Mouse (Mus musculus): ENCODE measurements around the gene Napb. TPM values are rescaled to one million over a fixed set of nuclear protein-coding genes. Genes with fewer than 3 reads are reported as not detected.
"Not testable (repeated sequence)": the region's sequence is repeated elsewhere in the genome, so short reads cannot be mapped to it uniquely, and the experiment has no call there.

The Napb gene
- total RNA-seq (2021), result 1 to 10 TPM; 2.5 to 2.6 TPM

DNA sequence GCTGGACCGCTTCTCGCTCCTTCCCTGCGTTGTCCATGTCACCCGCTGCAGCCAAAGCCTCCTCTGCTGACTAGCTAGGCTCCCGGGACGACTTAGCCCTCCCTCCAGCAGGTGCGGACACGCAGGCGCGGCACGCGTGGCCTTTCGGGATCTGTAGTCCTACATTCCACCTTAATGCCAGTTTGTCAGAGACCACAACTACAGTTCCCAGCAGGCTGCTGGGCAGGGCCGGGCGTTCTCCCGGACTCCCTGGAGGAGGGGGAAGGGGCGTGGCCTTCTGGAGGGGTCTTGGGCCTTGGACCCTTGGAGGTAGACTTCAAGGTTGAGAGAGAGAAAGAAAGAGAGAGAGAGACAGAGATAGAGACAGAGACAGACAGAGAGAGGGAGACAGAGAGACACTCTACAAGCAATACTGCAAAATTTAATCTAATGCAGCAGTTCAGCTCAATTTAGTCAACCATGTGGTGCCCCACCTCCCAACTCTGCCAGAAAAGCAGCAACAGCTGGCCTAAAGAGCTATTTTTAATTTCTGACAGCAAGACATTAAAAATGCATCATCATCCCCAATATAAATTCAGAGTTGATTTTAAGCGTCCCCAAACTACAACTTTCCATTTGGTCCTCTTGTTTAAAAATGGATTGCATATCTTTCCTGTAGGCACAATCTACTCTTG is at the start of gene Napb:
TSS of gene Napb (minus strand) at position 141 of the 674 bp plus-strand sequence.
- DNase-seq, result peak; percentile 92

DNA sequence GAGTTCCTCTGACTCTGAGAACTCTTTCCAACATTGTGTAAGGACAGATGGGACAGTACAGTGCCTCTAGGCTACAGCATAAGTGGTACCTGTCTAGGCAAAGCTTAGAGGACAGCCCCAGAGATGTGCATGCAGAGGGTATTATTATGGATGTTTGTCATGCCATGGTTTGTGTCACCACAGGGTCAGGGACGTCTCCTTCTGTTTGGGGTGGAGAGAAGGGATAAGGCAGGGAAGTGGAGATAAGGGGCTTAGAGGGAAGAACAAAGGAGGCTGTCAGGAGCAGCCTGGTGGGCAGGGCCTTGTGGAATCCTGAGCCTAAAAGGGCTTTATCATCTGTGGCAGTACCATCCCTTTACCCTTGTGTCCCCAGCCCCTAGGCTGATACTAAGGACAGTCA is 49.4 kb upstream of the Napb start, which contains the start of gene 8030411F24Rik:
TSS of gene 8030411F24Rik (plus strand) at position 301 of the 400 bp plus-strand sequence.
- DNase-seq, result no peak

DNA sequence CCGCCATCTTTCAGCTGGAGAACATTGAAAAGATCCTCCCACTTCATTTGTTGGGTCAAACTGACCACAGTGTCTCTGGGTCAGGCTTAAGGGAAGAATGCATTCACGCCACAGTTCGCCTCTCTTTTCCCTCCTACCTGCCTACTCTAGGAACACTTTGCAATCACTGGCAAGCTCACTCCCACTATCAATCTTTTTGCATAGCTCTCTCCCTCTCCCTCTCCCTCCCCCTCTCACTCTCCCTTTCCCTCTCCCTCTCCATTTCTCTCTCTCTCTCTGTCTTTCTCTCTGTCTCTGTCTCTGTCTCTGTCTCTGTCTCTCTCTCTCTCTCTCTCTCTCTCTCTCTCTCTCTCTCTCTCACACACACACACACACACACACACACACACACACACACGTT is 39.1 kb upstream of the Napb start, which contains the start of gene Cst11:
TSS of gene Cst11 (minus strand) at position 101 of the 400 bp plus-strand sequence.
- not testable (repeated sequence) for DNase-seq

DNA sequence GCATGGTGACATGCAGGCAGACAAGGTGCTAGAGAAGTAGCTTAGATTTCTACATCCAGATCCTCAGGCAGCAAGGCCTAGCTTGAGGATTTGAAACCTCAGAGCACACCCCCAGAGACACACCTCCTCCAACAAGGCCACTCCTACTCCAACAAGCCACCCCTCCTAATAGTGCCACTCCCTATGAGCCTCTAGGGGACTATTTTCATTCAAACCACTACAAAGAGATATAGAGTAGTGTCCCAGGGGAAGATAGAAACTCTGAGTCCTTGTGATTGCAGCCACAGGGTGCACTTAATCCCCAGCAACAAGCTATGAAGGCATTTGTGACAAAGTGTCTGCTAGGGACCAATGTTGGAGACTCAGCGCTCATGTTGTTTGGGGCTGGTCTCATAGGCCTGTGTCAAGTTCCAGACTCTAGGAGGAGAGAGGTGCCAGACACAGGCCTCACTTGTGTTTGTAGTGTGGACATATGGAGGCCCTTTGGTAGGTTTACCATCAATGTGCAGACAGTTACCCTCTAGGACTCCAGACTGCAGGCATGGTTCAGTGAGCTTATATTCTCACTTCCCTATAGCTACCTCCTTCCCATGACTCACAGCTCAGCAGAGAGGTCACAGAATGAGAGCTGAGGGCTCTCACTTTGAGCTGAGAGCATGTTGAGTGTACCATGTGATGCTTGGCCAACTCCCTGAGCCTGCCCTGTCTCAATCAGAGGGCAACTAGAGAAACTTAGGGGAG is 31.6 kb upstream of the Napb start:
- no peak for DNase-seq

DNA sequence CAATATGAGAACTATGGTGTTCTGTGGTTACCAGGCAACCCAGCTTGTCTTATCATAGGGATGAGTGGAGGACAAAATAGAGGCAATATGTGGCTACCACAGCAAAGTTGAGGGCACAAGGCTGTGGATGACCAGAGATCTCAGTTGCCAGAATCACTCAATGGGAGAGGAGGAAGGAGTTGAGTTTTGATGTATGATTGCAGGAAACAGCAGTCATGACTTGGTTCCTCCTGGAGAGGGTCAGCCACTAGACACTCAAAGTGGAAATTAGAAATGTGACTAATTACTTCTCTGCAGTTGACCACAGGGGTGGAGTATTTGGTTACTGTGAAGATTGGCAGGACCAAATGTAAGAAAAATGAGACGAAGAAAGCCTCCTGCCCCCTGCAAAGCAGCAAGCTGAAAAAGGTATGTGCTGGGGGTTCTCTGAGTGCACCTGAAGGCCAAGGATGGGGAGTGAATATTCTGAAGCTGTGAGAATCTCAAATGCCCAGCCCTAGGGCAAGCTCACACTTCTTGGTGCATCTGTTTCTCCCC is 22.1 kb upstream of the Napb start:
- no peak for DNase-seq

DNA sequence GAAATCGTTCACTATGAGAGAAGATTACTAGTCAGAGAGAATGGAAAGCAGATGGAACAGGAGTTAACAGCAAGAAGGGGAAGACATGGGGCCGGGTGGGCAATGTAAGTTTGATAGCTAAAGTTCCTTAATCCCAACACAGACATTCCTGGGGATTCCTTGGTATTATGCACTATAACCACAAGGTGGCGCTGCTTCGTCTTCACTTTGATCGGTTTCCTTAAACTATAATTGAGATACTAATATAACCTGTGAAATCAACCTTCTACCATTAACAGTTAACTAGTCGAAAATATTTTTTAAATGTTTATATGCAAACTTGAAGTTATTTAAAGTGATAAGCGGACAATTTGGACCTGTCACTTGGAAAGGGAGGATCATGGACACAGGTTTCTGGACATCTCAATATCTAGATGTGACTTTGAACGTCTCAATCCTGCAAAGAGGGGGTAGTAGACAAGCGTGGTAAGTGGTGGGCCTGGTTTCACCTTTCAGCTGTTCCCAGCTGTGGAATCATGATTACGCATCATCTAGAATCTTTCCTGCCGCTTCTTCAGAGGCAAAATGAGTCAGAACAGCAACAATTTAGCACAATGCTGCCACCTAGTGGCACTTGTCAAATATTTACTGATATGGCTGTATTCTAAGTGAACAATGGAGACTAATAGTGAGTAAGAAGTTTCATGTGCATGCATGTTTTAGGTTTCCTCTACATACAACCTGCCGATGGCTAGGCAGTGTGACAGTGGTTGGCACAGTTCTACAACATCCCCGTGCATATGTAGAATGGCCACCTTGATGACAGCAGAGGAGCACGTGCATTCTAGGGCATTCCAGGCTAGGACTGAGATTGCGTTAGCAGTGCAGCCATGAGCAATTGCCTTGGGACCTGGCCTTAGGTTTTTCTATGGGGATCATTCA is 19.9 kb upstream of the Napb start:
- peak; percentile 75 for DNase-seq

DNA sequence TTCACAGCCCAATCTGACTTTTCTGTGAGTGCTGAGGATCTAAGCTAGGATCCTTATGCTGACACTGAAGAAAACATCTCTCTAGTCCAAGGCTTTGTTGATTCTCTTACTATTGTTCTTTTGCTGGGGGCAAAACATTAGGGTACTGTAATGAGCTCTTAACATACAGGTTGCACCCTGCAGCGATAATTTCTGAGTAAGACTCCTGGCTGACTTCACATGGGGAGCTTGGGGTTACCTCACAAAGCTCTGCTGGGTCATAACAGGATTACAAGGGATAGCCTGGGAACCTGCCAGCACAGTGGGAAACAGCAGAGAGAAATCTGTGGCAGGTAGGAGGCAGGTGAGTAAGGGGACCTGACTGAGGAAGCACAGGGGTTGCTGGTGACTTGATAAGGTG is 17.8 kb upstream of the Napb start, which contains the start of gene Cstl1:
TSS of gene Cstl1 (plus strand) at position 301 of the 400 bp plus-strand sequence.
- DNase-seq, result no peak

DNA sequence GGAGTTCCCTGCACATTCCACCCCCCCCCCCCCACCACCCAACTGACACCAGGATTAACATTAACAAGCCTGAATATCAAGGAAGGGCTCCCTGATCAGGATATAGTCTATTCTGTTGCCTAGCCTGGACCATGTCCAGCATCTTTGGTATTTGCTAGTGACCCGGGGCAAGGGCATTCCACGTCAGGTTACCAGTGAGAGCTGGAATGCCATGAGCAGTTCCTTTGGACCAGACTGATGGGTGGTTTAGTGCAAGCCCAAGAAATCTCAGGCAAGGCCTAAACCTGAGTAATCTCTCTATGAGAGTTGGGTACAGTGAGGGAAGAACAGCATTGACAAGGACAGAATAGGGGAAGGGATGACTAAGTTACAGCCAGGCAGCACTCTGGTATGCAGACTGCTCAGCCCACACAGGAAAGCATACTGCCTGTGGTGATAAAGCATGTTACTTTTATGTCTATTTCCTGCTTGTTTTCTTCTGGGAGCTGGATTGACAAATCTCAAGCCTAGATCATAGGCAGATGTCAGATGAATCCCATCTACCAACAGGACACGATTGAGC is 11.7 kb upstream of the Napb start:
- DNase-seq, result no peak

DNA sequence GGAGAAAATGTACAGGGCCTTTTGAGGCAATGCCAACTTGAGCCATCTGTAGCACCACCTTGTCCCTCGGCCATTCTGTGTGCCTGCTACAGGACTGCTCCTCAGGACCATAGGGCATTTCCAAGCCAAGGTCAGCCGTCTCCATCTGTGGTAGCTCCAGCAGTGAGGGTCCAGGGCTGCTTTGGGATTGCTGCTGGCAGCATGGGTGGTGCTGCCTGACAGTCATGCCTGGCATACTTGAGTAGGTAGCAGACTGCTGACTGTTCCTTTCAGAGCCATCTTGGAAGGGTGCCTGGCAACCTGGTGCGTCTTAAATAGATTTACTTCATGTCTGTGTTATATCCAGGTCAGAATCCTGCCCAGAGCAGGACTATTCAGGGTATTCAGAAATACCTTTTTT is 10.7 kb upstream of the Napb start:
- DNase-seq, result no peak

DNA sequence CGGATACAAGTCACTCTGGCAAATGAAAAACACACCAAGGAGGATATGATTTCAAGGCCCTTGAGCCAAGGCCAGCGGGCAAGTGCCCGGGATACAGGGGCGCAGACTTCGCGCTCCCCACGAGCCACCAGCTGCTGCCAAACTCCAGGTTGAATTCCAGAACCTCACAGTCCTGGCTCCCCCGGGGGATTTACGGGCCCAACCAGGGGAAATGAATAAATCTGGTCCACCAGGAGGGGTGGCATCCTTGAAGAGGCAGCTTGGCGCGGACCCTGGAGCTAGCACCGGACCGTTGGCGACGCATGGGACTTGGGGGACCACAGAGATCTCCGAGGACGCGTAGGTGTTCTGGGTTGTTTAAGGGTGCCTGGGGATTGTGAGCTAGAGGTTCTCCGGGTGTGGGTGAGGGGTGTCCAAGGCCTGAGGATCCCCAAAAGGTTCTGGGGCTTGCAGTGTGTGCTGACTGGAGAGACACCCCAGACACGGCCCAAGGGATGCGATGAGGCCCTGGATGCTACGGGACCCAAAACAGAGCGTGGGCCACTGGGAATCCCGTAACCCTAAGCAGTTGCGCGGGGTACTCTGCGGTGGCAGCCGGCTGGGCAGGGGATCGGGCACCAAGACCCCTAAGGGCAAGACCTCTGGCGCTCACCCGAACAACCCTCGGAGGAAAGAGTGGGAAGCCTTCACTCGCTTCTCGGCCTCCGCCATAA is 497 bp downstream of the Napb start:
- peak; percentile 14 for DNase-seq

DNA sequence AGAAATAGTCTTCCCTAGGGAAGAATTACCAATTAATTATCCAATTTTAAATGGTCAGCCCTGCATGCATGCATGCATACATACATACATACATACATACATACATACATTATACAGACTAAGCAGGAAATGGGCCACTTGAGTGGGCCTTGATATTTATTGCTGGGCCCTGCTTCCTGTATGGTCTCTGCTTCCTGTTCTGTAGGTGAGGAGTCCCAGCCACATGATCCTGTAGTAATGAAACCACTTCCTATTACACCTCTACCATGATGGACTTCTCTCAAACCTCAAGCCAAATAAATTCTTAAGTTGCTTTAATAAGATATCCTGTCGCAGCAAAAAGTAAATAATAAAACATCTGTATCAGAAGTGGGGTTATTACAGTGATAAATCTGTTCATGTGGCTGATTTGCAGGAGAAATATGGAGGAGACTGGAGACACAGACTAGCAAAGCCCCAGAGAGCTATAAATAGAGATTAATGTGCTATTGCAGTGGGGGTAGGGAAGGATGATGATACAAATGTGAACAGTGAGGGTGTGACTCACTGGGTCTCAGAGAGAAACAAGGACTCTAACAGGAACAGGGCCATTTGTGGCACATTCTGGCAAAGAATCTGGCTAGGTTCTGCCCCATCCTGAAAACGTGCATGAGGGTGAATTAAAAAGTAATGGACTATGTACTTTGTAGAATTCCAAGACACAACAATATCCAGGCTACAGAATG is 12.8 kb downstream of the Napb start:
- no peak for DNase-seq

DNA sequence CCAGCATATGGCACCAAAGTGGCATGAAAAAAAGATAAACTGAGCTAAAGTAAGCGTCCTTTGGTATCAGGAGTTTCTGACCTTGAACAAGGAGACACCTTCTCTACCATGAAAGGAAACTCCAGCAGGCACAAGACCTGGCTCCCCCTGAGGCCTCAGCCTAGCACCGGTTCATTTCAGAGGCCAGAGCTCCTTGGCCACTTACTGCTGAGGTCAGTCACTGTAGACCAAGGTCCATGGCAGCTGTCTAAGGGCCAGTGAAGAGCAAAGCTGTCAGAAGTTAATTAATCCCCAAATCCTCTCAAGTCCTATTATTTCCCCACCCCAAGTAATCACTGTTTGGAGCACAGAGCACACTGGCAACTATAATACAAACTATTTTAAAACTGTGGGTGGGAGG is 15.2 kb downstream of the Napb start:
- DNase-seq, result no peak

DNA sequence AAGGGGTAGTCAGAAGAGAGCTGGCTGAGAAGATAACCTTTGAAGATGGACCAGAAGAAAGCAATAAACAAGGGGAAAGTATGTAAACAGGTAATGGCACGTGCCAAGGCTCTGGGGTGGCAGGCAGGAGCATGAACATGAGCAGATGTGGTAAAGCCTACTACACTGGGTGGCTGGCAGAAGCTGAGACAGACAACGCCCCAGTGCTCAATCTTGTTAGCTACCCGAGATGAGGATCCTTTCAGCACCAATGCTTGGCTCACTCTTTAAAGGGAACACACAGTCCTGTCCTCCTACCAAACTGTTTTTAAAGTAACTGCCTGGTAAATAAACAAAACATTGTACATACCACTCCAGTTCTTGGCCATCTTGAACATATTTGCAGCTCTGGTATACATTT is 19.9 kb downstream of the Napb start:
- no peak for DNase-seq

DNA sequence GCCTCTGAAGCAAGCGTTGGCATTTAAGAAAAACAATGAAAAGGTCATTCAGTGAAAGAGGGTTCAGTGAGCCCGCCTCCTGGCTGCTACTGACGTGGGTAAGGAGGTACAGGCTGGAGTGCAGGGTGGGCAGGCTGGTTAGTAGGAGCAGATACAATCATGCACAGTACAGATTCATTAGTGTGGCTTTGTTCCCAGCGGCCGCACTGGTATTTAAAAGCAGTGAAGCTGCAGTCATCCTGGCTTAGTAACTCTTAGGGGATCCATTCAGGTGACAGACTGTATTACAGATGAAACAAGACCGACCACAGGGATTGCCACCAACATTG is 25.1 kb downstream of the Napb start:
- DNase-seq, result no peak

DNA sequence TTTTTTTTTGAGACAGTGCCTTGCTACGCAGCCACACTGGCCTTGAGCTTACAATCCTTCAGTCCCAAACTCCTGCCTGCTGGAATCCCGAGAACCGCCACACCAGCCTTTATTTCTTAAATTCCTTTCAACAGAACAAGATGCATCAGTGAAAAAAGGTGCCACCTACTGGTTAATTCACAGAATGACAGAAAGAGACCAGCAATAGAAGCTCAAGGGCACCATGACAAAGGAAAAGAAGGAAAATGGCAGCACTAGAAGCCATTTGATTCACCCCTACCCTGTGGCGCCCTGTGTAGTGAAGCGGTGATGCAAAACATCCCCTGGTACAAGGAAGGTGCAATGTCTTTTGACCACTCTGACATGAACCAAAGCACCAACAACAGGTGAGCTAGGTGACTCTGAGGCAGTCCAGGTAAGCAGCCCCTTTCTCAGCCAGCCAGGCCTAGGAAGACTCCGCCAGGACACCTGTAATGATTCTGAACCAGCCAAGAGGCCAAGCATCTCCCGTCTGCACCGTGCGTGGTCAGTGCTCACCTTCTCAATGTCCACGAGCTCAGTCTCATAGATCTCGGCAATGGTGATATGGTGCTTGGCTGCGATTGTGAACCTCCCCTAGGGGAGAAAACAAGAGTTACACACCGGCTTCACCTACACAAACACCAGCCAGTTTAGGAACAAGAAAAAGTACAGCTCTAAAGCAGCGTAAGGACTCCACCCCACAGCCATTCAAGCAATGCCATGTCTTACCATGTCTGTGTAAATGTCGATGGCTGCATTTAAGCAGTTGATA is 25.7 kb downstream of the Napb start:
- no peak for DNase-seq

DNA sequence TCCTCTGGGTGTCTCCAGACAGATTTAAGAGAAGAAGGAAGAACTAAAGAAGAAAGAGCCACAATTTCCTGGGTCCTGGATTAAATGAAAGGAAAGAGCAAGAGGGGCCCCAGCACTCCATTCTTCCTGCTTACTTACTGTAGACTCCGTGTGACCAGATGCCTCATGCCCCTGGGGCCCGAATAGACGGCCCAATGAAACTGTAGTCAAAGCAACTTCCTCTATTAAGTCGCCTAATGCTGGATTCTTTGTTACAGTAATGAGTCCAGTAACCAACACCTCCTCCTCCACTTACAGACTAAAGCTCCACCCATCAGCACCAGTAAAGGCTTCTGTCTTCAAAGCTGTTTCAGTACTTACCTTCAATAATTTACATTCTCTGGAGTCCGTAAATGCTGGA is 33.7 kb downstream of the Napb start:
- no peak for DNase-seq

DNA sequence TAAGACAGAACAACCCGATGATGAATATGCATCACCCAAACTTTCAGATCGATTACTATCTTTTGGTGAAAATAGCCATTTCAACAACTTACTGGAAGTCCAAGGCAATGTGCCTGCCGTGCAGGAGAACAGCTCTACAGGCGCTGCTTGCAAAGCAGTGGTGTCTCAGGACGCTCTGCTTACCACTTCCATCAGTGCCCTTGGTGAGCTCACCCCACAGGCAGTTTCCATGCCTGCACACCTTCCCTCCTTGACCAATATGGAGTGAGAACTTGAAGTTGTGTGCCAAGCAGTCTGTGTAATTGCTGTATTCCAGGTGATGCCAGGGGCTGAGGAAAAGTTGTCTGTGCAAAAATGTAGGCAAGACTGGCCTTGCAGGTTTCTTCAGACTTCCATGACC is 41.5 kb downstream of the Napb start:
- no peak for DNase-seq

DNA sequence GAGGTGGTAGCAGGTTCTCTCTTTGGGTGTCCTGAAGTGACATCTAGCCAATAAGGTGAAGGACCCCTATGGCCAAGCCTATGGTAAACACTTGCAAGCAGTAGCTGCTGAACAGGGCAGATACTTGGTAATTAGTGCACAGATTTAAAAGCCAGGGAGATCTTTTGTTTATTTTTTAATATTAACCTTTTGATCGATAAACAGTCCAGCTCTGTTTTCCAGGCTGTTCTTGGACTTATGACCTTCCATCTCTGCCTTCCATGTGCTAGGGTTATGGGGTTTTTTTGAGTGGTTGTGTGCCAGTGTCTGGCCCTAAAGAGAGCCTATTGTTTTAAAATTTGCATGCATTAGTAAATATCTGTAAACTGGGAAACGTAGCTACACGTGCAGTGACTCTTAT is 42.0 kb downstream of the Napb start:
- DNase-seq, result no peak

DNA sequence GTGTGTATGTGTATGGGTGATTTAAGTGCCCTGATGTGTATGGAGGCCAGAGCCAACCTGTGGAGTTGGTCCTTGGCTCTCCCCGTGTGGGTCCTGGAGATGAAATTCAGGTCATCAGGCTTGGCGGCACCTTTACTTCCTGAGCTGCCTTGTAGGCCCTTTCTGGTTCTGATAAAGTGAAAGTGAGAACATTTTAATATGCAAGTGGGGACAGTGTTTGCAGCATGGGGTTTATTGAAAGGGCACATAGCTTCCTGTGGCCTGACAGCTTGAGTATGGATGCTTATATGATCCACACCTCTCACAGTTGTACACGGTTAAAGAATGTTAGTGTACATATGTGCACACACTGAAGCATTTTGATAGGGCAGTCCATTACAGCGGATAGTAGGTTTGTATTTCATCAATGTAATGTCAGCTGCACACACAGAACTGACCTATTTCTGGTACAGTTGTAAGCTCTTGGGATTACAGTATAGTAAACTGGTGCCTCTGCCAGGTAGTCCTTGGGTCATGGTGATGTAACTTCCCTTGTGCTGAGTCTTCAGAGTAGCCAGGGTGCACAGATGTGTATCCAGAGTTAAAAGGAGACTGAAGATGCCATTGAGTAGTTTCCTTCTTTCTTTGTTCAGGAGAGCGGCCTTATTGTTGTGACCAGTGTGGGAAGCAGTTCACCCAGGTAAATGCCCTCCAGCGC is 42.7 kb downstream of the Napb start:
- DNase-seq, result no peak

DNA sequence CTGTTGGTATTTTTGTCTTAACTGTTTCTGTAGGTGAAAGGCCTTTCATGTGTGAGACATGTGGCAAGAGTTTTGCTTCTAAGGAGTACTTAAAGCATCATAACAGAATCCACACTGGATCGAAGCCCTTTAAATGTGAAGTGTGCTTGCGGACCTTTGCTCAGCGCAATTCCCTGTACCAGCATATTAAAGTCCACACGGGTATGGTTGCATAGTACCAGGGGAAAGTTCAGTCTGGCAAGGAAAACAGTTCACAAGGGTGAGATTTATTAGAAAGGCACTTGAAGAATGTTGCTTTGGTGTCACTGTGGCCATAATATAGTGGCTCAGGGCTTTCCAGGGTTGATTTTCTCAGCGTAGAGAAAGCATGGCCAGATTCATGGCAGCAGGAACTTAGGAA is 44.3 kb downstream of the Napb start:
- no peak for DNase-seq

Measured in heart, postnatal 4 days (tissue).